Mouse (Mus musculus) splenic B cell, adult 2 months (primary cell): ENCODE results near the gene Nckap1l.

Experiments used
- DNase-seq: peaks from one replicate; pipeline ENCODE4 v3.0.0-alpha.2; 2011; ENCODE audit warnings: low read depth, low spot score
- H3K27me3 ChIP-seq: 2 replicates; pipeline ENCODE4 v1.6.1; 2012; ENCODE audit warnings: mild to moderate bottlenecking, low read length, moderate library complexity, mixed read lengths; ENCODE audit not compliant: control insufficient read depth, poor library complexity, insufficient read depth, severe bottlenecking
- H3K36me3 ChIP-seq: 2 replicates; pipeline ENCODE4 v1.6.1; 2012; ENCODE audit warnings: mild to moderate bottlenecking, low read length, moderate library complexity, mixed read lengths; ENCODE audit not compliant: control insufficient read depth, poor library complexity, insufficient read depth, severe bottlenecking

Gene Nckap1l

GRCm38 (mm10) chr15:103542526-103542925 lies 88.9 kb downstream of the Nckap1l start:
- no peaks in the 10 kb centered on the region for H3K27me3 ChIP-seq
- no peaks in the 10 kb centered on the region for H3K36me3 ChIP-seq
- no peak for DNase-seq

- no peaks in the 10 kb centered on the region for H3K27me3 ChIP-seq
- no peak for DNase-seq
These were observed 94.4 kb downstream of the Nckap1l start for GRCm38 (mm10) chr15:103547983-103548382.

More at GRCm38 (mm10) chr15:103547983-103548382, 94.4 kb downstream of the Nckap1l start:
- H3K36me3 ChIP-seq, result no peaks in the 10 kb centered on the region; the same call in 1 of the 2 replicates
